Mouse (Mus musculus): ENCODE data around the gene Kti12. TPM values are rescaled to one million over a fixed set of nuclear protein-coding genes. Genes with fewer than 3 reads are reported as not detected.

Kti12 gene
- total RNA-seq, 2 experiments from 2014 or later = 18.1 to 18.9 TPM

GRCm38 (mm10) chr4:108834115-108834970, 13.2 kb upstream of the Kti12 start, which contains the start of gene Txndc12:
Txndc12 (plus strand) TSS chr4:108834601.
- Histone ChIP-seq H3K27ac (peak within 1 kb of the TSS; percentile 99), H3K4me3 (peak within 1 kb of the TSS; percentile 93)
- TF ChIP-seq CTCF (conservative IDR thresholded peaks at IDR 0.05) = no peak; the same call in 1 of the 2 replicates
- peak; percentile 65 to 83 for DNase-seq (ENCODE audit: low spot score in 2 of 2)

- no peak for DNase-seq (ENCODE audit: low spot score in 2 of 2)
- no peak for TF ChIP-seq CTCF (conservative IDR thresholded peaks at IDR 0.05)
- peak overlapping the region; percentile 99 for H3K27ac ChIP-seq
- peak overlapping the region; percentile 93 for H3K4me3 ChIP-seq
These were observed 12.6 kb upstream of the Kti12 start for GRCm38 (mm10) chr4:108834971-108835311.

GRCm38 (mm10) chr4:108835496-108835895, 12.1 kb upstream of the Kti12 start:
- DNase-seq (ENCODE audit: low spot score in 2 of 2) = no peak
- Histone ChIP-seq H3K4me3 (peak overlapping the region; percentile 93), H3K27ac (peak overlapping the region; percentile 99; the same call in 1 of the 2 replicates)
- TF ChIP-seq CTCF (conservative IDR thresholded peaks at IDR 0.05) = no peak

- H3K27ac ChIP-seq = peak overlapping the region; percentile 54
- H3K4me3 ChIP-seq = no peak overlapping the region
- peak; percentile 29 to 41 for DNase-seq (ENCODE audit: low spot score in 2 of 2)
- TF ChIP-seq CTCF (conservative IDR thresholded peaks at IDR 0.05) = no peak
These were observed 9.6 kb upstream of the Kti12 start for GRCm38 (mm10) chr4:108838031-108838430.

GRCm38 (mm10) chr4:108841920-108842578, 5.5 kb upstream of the Kti12 start:
- Histone ChIP-seq H3K27ac (no peak overlapping the region), H3K4me3 (no peak overlapping the region)
- no peak for TF ChIP-seq CTCF (conservative IDR thresholded peaks at IDR 0.05)
- no peak for DNase-seq (ENCODE audit: low spot score in 2 of 2)

GRCm38 (mm10) chr4:108843336-108843735, 4.2 kb upstream of the Kti12 start:
- no peak overlapping the region for H3K4me3 ChIP-seq
- TF ChIP-seq CTCF (conservative IDR thresholded peaks at IDR 0.05) = no peak

GRCm38 (mm10) chr4:108845824-108846569, 1.6 kb upstream of the Kti12 start:
- H3K4me3 ChIP-seq = no peak overlapping the region
- TF ChIP-seq CTCF (conservative IDR thresholded peaks at IDR 0.05) = no peak
- H3K27ac ChIP-seq = no peak overlapping the region
- no peak for DNase-seq (ENCODE audit: low spot score in 2 of 2)

More at GRCm38 (mm10) chr4:108843336-108843735, 4.2 kb upstream of the Kti12 start:
- no peak for DNase-seq (ENCODE audit: low spot score in 2 of 2)
- H3K27ac ChIP-seq = no peak overlapping the region

GRCm38 (mm10) chr4:108848505-108848848, 892 bp downstream of the Kti12 start, which contains the start of gene A730015C16Rik:
A730015C16Rik (minus strand) TSS chr4:108848619.
- TF ChIP-seq CTCF (conservative IDR thresholded peaks at IDR 0.05) = no peak
- H3K4me3 ChIP-seq = peak within 1 kb of the TSS; percentile 80
- no peak for DNase-seq (ENCODE audit: low spot score in 2 of 2)
- H3K27ac ChIP-seq = peak within 1 kb of the TSS; percentile 93

GRCm38 (mm10) chr4:108866806-108867205, 19.2 kb downstream of the Kti12 start:
- TF ChIP-seq CTCF (conservative IDR thresholded peaks at IDR 0.05) = no peak
- Histone ChIP-seq H3K4me3 (no peak overlapping the region), H3K27ac (no peak overlapping the region)
- no peak for DNase-seq (ENCODE audit: low spot score in 2 of 2)

- peak; percentile 89 to 96 for DNase-seq (ENCODE audit: low spot score in 2 of 2)
- TF ChIP-seq CTCF (conservative IDR thresholded peaks at IDR 0.05) = peak; percentile 94
- Histone ChIP-seq H3K27ac (no peak overlapping the region), H3K4me3 (no peak overlapping the region)
These were observed 22.3 kb downstream of the Kti12 start for GRCm38 (mm10) chr4:108869730-108870374.

GRCm38 (mm10) chr4:108873746-108874145, 26.2 kb downstream of the Kti12 start:
- no peak for DNase-seq (ENCODE audit: low spot score in 2 of 2)
- Histone ChIP-seq H3K4me3 (no peak overlapping the region), H3K27ac (no peak overlapping the region)
- no peak for TF ChIP-seq CTCF (conservative IDR thresholded peaks at IDR 0.05)

GRCm38 (mm10) chr4:108877901-108878300, 30.3 kb downstream of the Kti12 start:
- DNase-seq (ENCODE audit: low spot score in 2 of 2) = no peak
- Histone ChIP-seq H3K4me3 (no peak overlapping the region), H3K27ac (no peak overlapping the region)
- TF ChIP-seq CTCF (conservative IDR thresholded peaks at IDR 0.05) = no peak
